Mouse (Mus musculus): ENCODE measurements at regions not wholly inside any gene's neighbourhood (a gene's known extent, or its start where the extent isn't known, plus 50 kb on each side); places are given as distances from the start of the nearest gene placed in this dataset.
A peak's percentile ranks its signal among the peaks of the same experiment; 100 is the strongest.

DNA sequence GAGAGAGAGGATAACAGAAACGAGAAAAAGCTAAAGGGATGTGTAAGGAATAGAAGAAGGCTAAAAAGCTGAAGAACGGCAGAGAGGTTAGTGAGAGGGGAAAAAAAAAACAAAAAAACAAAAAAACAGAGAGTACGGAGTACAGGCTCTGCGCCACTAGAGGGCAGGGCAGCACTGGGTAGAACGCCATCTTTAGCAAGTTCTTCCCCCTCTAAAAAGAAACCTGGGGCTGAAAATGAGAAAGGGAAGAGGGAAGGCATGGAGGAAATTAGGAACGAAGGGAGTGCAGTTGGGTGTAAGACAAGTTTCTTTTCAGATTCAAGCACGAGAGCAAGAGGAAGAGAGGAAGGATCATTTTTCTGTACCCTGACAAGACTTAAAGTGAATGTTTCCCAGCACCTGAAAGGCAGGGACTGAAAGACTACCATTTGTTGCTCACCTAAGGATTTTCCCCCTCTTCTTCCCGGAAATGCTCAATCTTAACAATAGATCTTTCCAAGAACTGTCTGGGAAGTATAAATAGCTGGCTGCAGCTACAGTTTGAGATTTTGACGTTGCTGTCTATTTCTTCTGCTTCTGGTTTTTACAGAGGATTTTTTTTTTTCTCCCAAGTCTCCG lies 195.6 kb downstream of the Fam198b start:
- Histone ChIP-seq H3K9me3 (ENCODE audit: control insufficient read depth, low read length) (no peaks in the 10 kb centered on the region), H3K4me2 (ENCODE audit: low read length) (peak overlapping the region; percentile 59), H3K27me3 (ENCODE audit: control insufficient read depth, insufficient read depth, low read length) (no peaks in the 10 kb centered on the region), H3K9ac (ENCODE audit: low read length) (peak overlapping the region; percentile 50; the same call in 1 of the 2 replicates), H3K4me1 (ENCODE audit: control insufficient read depth in 2 of 2, insufficient read depth in 2 of 2, low read length in 2 of 2) (no peaks in the 10 kb centered on the region), H3K27ac (replicated peaks in 1 of 2; ENCODE audit: control insufficient read depth in 1 of 2, insufficient read depth in 1 of 2, low read depth in 2 of 2, low read length in 2 of 2) (0 out of 4 replicates have a peak overlapping the region, but pooled peaks of 1 of the 2 experiments have one; percentile 4), H3K4me3 (ENCODE audit: control insufficient read depth in 1 of 2, insufficient read depth in 1 of 2, low read depth in 1 of 2, low read length in 2 of 2) (peak overlapping the region in 1 of 2 experiments; percentile 17; a peak in 3 of 4 replicates), H3K36me3 (ENCODE audit: control insufficient read depth, insufficient read depth, low read length) (no peaks in the 10 kb centered on the region)
- no peak for ATAC-seq (ENCODE audit: insufficient number of reproducible peaks, insufficient read depth, low FRiP score, low read depth)
- 14% methylated on average over 10 of the region's 10 CpGs for WGBS

- ATAC-seq (ENCODE audit: insufficient number of reproducible peaks, insufficient read depth, low FRiP score, low read depth) = no peak
- no peak overlapping the region for H3K9ac ChIP-seq (ENCODE audit: low read length)
- no peaks in the 10 kb centered on the region for H3K27me3 ChIP-seq (ENCODE audit: control insufficient read depth, insufficient read depth, low read length)
- no peak overlapping the region for H3K27ac ChIP-seq (replicated peaks in 1 of 2; ENCODE audit: control insufficient read depth in 1 of 2, insufficient read depth in 1 of 2, low read depth in 2 of 2, low read length in 2 of 2)
- WGBS = 47% methylated on average over 7 of the region's 7 CpGs
- no peaks in the 10 kb centered on the region for H3K4me1 ChIP-seq (ENCODE audit: control insufficient read depth in 2 of 2, insufficient read depth in 2 of 2, low read length in 2 of 2)
- no peaks in the 10 kb centered on the region for H3K9me3 ChIP-seq (ENCODE audit: control insufficient read depth, low read length)
- no peak overlapping the region for H3K4me3 ChIP-seq (ENCODE audit: control insufficient read depth in 1 of 2, insufficient read depth in 1 of 2, low read depth in 1 of 2, low read length in 2 of 2)
- H3K36me3 ChIP-seq (ENCODE audit: control insufficient read depth, insufficient read depth, low read length) = no peaks in the 10 kb centered on the region
- no peak overlapping the region for H3K4me2 ChIP-seq (ENCODE audit: low read length)
Measured at GRCm38 (mm10) chr3:80081210-80081609, 196.9 kb downstream of the Fam198b start.

DNA sequence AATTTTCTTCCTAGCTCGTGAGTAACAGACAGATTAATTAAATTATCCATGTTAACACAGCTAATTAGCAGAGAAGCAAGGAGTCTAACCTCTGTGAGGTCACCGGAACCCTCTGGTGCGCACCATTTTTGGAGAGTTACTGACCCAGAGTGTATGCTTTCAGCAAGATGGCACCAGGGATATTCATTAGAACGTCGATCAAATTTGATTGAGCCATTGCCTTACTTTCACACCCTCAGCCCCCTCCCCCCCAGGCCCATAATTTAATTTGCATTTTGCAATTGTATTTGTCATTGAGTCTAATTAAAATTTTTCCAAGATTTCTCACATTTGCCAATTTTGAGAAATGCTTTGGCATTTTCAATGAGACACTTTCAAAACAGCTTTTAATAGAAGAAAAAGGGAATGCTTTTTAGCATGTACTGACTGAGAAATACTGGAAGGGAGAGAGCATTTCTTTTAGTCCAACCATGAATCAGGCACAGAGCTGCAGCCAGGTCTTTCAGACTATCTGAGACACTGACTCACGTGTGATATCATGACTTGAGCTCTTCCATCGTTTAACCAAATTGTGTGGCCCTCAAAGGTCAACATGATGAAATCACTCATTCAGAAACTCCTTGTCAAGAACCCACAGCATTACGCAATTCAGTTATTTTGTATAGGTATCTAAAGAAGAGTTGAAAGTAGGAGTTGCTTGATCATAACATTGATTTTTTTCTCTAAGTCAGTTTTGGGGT lies 198.6 kb downstream of the Fam198b start:
- Histone ChIP-seq H3K4me2 (ENCODE audit: low read length) (no peak overlapping the region), H3K27ac (replicated peaks in 1 of 2; ENCODE audit: control insufficient read depth in 1 of 2, insufficient read depth in 1 of 2, low read depth in 2 of 2, low read length in 2 of 2) (no peak overlapping the region), H3K4me1 (ENCODE audit: control insufficient read depth in 2 of 2, insufficient read depth in 2 of 2, low read length in 2 of 2) (no peaks in the 10 kb centered on the region), H3K9ac (ENCODE audit: low read length) (no peak overlapping the region), H3K4me3 (ENCODE audit: control insufficient read depth in 1 of 2, insufficient read depth in 1 of 2, low read depth in 1 of 2, low read length in 2 of 2) (no peak overlapping the region), H3K36me3 (ENCODE audit: control insufficient read depth, insufficient read depth, low read length) (no peaks in the 10 kb centered on the region), H3K9me3 (ENCODE audit: control insufficient read depth, low read length) (no peaks in the 10 kb centered on the region), H3K27me3 (ENCODE audit: control insufficient read depth, insufficient read depth, low read length) (no peaks in the 10 kb centered on the region)
- WGBS = 76% methylated on average over 8 of the region's 8 CpGs
- ATAC-seq (ENCODE audit: insufficient number of reproducible peaks, insufficient read depth, low FRiP score, low read depth) = no peak

- Histone ChIP-seq H3K27ac (replicated peaks in 1 of 2; ENCODE audit: control insufficient read depth in 1 of 2, insufficient read depth in 1 of 2, low read depth in 2 of 2, low read length in 2 of 2) (no peak overlapping the region), H3K27me3 (ENCODE audit: control insufficient read depth, insufficient read depth, low read length) (no peaks in the 10 kb centered on the region), H3K36me3 (ENCODE audit: control insufficient read depth, insufficient read depth, low read length) (no peaks in the 10 kb centered on the region), H3K9me3 (ENCODE audit: control insufficient read depth, low read length) (no peaks in the 10 kb centered on the region), H3K4me1 (ENCODE audit: control insufficient read depth in 2 of 2, insufficient read depth in 2 of 2, low read length in 2 of 2) (no peaks in the 10 kb centered on the region), H3K9ac (ENCODE audit: low read length) (no peak overlapping the region), H3K4me3 (ENCODE audit: control insufficient read depth in 1 of 2, insufficient read depth in 1 of 2, low read depth in 1 of 2, low read length in 2 of 2) (no peak overlapping the region), H3K4me2 (ENCODE audit: low read length) (no peak overlapping the region)
- ATAC-seq (ENCODE audit: insufficient number of reproducible peaks, insufficient read depth, low FRiP score, low read depth) = no peak
- 46% methylated on average over 3 of the region's 3 CpGs for WGBS
Measured at GRCm38 (mm10) chr3:80084168-80084567, 199.8 kb downstream of the Fam198b start.

DNA sequence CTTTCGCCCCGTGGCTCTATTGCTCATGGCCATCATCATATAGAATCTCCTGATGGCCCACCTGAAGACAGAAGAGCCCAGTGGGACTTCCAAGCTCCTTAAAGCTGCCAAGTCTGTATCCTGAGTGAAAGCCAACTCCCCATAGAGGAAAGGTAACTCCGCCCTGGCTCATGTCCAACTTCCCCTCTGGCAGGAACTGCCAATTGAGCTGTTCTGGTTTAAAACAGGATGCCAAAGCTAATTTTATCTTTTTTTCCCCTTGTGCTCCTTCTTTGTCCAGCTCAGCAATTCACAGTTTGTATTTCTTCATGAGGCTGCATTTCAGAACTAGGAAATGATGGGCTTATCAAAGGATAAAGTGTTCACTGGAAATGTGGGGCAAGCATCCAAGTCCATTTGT lies 215.3 kb downstream of the Fam198b start:
- Histone ChIP-seq H3K27me3 (ENCODE audit: control insufficient read depth, insufficient read depth, low read length) (no peaks in the 10 kb centered on the region), H3K27ac (replicated peaks in 1 of 2; ENCODE audit: control insufficient read depth in 1 of 2, insufficient read depth in 1 of 2, low read depth in 2 of 2, low read length in 2 of 2) (no peak overlapping the region), H3K4me1 (ENCODE audit: control insufficient read depth in 2 of 2, insufficient read depth in 2 of 2, low read length in 2 of 2) (no peaks in the 10 kb centered on the region), H3K9me3 (ENCODE audit: control insufficient read depth, low read length) (no peaks in the 10 kb centered on the region), H3K9ac (ENCODE audit: low read length) (no peak overlapping the region), H3K4me2 (ENCODE audit: low read length) (no peak overlapping the region), H3K36me3 (ENCODE audit: control insufficient read depth, insufficient read depth, low read length) (no peaks in the 10 kb centered on the region), H3K4me3 (ENCODE audit: control insufficient read depth in 1 of 2, insufficient read depth in 1 of 2, low read depth in 1 of 2, low read length in 2 of 2) (no peak overlapping the region)
- 71% methylated on average over 3 of the region's 3 CpGs for WGBS
- ATAC-seq (ENCODE audit: insufficient number of reproducible peaks, insufficient read depth, low FRiP score, low read depth) = no peak

DNA sequence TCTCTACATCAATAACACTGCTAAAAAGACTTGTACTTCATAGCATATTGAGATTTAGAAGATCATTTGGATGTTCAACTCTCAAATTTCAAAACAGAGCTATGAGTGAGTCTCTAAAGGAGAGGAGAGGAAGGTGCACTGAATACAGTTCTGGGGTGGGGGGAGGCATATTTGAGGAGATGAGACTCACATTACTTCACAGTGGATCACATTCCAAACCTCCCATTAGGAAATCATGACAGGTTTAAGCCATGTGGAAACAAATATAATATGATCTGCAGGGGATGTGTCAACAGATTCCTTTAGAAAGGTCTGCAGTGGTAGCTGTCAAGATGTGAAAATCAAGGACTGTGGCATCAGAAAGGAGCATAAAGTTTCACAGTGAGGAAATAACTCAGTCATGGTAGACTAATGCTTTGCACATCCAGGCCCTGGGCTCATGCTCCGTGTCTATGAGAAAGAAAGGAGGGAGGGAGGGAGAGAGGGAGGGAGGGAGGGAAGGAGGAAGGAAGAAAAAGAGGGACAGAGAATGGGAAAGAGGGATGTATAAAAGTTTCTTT lies 235.9 kb downstream of the Fam198b start:
- no peak overlapping the region for H3K27ac ChIP-seq (replicated peaks in 1 of 2; ENCODE audit: control insufficient read depth in 1 of 2, insufficient read depth in 1 of 2, low read depth in 2 of 2, low read length in 2 of 2)
- no peaks in the 10 kb centered on the region for H3K27me3 ChIP-seq (ENCODE audit: control insufficient read depth, insufficient read depth, low read length)
- no peaks in the 10 kb centered on the region for H3K36me3 ChIP-seq (ENCODE audit: control insufficient read depth, insufficient read depth, low read length)
- 45% methylated on average over 1 of the region's 1 CpGs for WGBS
- H3K4me2 ChIP-seq (ENCODE audit: low read length) = no peak overlapping the region
- no peak overlapping the region for H3K9ac ChIP-seq (ENCODE audit: low read length)
- no peak for ATAC-seq (ENCODE audit: insufficient number of reproducible peaks, insufficient read depth, low FRiP score, low read depth)
- no peak overlapping the region for H3K4me3 ChIP-seq (ENCODE audit: control insufficient read depth in 1 of 2, insufficient read depth in 1 of 2, low read depth in 1 of 2, low read length in 2 of 2)
- no peaks in the 10 kb centered on the region for H3K9me3 ChIP-seq (ENCODE audit: control insufficient read depth, low read length)
- H3K4me1 ChIP-seq (ENCODE audit: control insufficient read depth in 2 of 2, insufficient read depth in 2 of 2, low read length in 2 of 2) = no peaks in the 10 kb centered on the region

- H3K4me3 ChIP-seq (ENCODE audit: control insufficient read depth in 1 of 2, insufficient read depth in 1 of 2, low read depth in 1 of 2, low read length in 2 of 2) = no peak overlapping the region
- H3K9me3 ChIP-seq (ENCODE audit: control insufficient read depth, low read length) = no peaks in the 10 kb centered on the region
- ATAC-seq (ENCODE audit: insufficient number of reproducible peaks, insufficient read depth, low FRiP score, low read depth) = no peak
- no peak overlapping the region for H3K27ac ChIP-seq (replicated peaks in 1 of 2; ENCODE audit: control insufficient read depth in 1 of 2, insufficient read depth in 1 of 2, low read depth in 2 of 2, low read length in 2 of 2)
- no peak overlapping the region for H3K4me2 ChIP-seq (ENCODE audit: low read length)
- no peaks in the 10 kb centered on the region for H3K27me3 ChIP-seq (ENCODE audit: control insufficient read depth, insufficient read depth, low read length)
- 74% methylated on average over 6 of the region's 6 CpGs for WGBS
- H3K36me3 ChIP-seq (ENCODE audit: control insufficient read depth, insufficient read depth, low read length) = no peaks in the 10 kb centered on the region
- no peaks in the 10 kb centered on the region for H3K4me1 ChIP-seq (ENCODE audit: control insufficient read depth in 2 of 2, insufficient read depth in 2 of 2, low read length in 2 of 2)
- no peak overlapping the region for H3K9ac ChIP-seq (ENCODE audit: low read length)
Measured at GRCm38 (mm10) chr3:80123666-80124065, 239.3 kb downstream of the Fam198b start.
